Mouse (Mus musculus): ENCODE measurements around the gene Clpx.

DNA sequence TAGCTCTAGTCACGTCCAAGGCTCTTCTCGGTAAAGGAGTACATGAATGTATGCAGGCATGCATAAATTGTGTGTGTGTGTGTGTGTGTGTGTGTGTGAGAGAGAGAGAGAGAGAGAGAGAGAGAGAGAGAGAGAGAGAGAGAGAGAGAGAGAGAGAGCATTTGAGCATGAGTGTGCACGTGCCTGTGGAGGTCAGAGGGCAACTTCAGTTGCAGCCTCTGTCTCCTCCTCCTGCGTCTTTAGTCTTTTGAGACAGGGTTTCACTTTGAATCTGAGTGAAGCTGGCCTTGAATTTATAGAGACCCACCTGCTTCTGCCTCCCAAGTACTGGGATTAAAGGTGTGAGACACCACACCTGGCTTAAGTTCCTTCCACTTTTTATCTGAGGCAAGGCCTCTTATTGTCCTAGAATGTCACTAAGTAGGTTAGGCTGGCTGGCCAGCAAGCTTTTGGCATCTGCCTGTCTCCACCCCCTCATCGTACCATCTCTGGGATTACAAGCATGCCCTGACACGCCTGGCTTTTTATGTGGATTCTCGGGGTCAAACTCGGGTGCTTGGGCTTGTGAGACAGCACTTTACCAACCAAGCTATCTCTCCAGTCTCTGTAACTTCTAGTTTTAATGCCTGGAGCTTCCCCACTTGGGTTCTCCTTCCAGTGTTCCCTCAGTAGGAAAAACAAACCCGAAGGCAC lies 36.7 kb upstream of the Clpx start:
- TF ChIP-seq HCFC1 (IDR thresholded peaks at IDR 0.05; ENCODE audit: borderline replicate concordance, insufficient read depth, low read length) (no peak), MAFK (IDR thresholded peaks at IDR 0.05; ENCODE audit: insufficient read depth, low read depth, low read length) (no peak)

Measured in ES-E14 (cell line).